Mouse (Mus musculus): ENCODE measurements around the gene Map4k2. TPM values are rescaled to one million over a fixed set of nuclear protein-coding genes. Genes with fewer than 3 reads are reported as not detected.

Map4k2 gene
- polyA plus RNA-seq, 1 experiment from 2014 or later = 6.8 TPM

DNA sequence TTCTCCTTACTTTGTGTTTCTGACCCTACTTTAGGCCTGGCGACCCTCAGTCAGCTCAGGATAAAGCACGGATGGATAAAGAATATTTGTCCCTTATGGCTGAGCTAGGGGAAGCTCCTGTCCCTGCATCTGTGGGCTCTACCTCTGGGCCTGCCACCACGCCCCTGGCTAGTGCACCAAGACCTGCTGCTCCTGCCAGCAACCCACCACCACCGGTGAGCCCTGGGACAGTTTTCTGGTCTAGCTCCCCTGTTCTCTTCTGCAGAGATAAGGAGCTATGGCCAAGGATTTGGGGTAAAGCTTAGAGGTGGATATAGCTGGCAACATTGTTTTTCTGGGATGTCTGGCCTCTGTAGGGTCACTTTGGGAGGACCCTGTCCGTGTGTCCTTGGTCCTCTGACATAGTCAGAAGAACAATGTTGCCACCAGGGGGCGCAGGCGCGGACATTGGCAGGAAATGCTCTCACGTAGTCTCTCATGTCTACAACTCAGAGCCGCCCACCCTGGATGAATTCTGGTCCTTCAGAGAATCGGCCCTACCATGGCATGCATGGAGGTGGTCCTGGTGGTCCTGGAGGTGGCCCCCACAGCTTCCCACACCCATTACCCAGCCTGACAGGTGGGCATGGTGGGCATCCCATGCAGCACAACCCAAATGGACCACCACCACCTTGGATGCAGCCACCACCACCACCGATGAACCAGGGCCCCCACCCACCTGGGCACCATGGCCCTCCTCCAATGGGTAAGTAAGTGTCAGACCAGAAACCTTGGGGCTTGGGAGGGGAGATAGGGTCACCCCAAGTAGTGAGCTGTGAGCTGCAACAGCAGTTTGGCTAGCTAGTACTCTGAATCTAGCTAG lies 32.8 kb downstream of the Map4k2 start:
- peaks cover 80% of the 10 kb centered on the region for H3K36me3 ChIP-seq (ENCODE audit: inconsistent target)
- H3K27ac ChIP-seq = no peak overlapping the region
- peaks cover 57% of the 10 kb centered on the region for H3K79me2 ChIP-seq (ENCODE audit: inconsistent target)
- 52% methylated on average over 12 of the region's 12 CpGs for WGBS (ENCODE audit: missing documents)
- H3K4me3 ChIP-seq (ENCODE audit: inconsistent target) = no peak overlapping the region

DNA sequence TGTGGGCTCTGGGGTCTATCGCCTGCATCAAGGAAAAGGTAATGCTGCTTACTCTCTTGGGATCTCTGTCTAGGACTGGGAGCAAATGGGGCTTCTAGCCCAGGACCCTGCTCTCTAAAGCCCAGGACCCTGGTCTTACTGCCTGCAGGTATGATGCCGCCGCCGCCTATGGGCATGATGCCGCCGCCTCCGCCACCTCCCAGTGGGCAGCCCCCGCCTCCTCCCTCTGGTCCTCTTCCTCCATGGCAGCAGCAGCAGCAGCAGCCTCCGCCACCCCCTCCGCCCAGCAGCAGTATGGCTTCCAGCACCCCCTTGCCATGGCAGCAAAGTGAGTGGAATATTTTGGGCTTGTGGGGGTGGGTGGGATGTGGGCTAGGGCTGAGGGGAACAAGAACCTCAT lies 33.6 kb downstream of the Map4k2 start:
- Histone ChIP-seq H3K27ac (no peak overlapping the region), H3K36me3 (ENCODE audit: inconsistent target) (peaks cover 74% of the 10 kb centered on the region), H3K79me2 (ENCODE audit: inconsistent target) (peaks cover 49% of the 10 kb centered on the region), H3K4me3 (ENCODE audit: inconsistent target) (no peak overlapping the region)
- WGBS (ENCODE audit: missing documents) = 96% methylated on average over 8 of the region's 10 CpGs

DNA sequence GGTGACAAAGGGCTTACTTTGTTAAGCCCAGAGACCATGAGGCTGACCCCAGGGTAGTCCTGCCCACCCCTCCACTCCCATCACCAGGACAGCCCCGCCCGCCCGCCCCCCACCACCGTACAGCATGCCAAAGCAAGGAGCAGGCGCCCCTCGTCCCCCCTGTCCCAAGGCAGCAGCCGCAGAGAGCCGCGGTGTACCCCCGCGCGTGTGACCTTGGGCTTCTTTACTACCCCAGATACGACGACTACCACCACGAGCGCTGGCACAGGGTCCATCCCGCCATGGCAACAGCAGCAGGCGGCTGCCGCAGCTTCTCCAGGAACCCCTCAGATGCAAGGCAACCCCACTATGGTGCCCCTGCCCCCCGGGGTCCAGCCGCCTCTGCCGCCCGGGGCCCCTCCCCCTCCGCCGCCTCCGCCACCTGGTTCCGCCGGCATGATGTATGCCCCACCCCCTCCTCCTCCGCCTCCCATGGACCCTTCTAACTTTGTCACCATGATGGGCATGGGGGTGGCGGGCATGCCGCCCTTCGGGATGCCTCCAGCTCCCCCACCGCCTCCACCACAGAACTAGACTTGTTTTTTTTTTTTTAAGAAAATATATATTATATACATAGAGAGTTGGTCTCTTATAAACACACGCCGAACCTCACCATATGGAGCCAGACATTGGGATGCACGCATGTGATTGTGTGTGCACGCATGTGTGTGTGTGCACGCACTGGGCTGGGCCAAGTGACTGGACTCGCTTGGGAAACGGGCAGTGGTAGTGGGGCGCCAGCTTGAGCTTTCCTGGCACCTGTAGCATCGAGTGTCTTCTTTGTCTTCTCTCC lies 34.7 kb downstream of the Map4k2 start:
- Histone ChIP-seq H3K79me2 (ENCODE audit: inconsistent target) (peaks cover 43% of the 10 kb centered on the region), H3K4me3 (ENCODE audit: inconsistent target) (no peak overlapping the region), H3K27ac (no peak overlapping the region), H3K36me3 (ENCODE audit: inconsistent target) (peaks cover 71% of the 10 kb centered on the region)
- WGBS (ENCODE audit: missing documents) = 94% methylated on average over 30 of the region's 42 CpGs

DNA sequence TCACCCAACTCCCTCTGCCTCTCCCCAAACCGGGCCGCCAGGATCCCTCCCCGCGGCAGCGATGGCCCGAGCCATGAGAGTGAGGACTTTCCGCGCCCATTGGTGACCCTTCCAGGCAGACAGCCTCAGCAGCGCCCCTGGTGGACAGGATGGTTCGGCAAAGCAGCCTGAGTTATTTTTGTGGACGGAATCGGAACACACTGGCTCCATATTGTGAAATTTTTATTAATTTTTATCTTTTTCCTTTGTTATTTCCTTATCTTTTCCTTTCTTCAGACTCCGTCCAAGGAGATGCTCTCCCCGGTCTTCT lies 35.3 kb downstream of the Map4k2 start:
- peaks cover 65% of the 10 kb centered on the region for H3K36me3 ChIP-seq (ENCODE audit: inconsistent target)
- peaks cover 37% of the 10 kb centered on the region for H3K79me2 ChIP-seq (ENCODE audit: inconsistent target)
- H3K4me3 ChIP-seq (ENCODE audit: inconsistent target) = no peak overlapping the region
- H3K27ac ChIP-seq = no peak overlapping the region
- WGBS (ENCODE audit: missing documents) = 91% methylated on average over 14 of the region's 14 CpGs

GRCm38 (mm10) chr19:6376643-6377042 lies 35.7 kb downstream of the Map4k2 start:
- H3K27ac ChIP-seq = no peak overlapping the region
- no peak overlapping the region for H3K4me3 ChIP-seq (ENCODE audit: inconsistent target)
- H3K36me3 ChIP-seq (ENCODE audit: inconsistent target) = peaks cover 61% of the 10 kb centered on the region
- 73% methylated on average over 2 of the region's 2 CpGs for WGBS (ENCODE audit: missing documents)
- peaks cover 33% of the 10 kb centered on the region for H3K79me2 ChIP-seq (ENCODE audit: inconsistent target)

GRCm38 (mm10) chr19:6377327-6378040 lies 36.5 kb downstream of the Map4k2 start:
- 96% methylated on average over 11 of the region's 11 CpGs for WGBS (ENCODE audit: missing documents)
- no peak overlapping the region for H3K4me3 ChIP-seq (ENCODE audit: inconsistent target)
- H3K79me2 ChIP-seq (ENCODE audit: inconsistent target) = peaks cover 25% of the 10 kb centered on the region; the same call in 1 of the 2 replicates
- H3K27ac ChIP-seq = no peak overlapping the region
- H3K36me3 ChIP-seq (ENCODE audit: inconsistent target) = peaks cover 52% of the 10 kb centered on the region

- Histone ChIP-seq H3K27ac (no peak overlapping the region), H3K36me3 (ENCODE audit: inconsistent target) (peaks cover 29% of the 10 kb centered on the region), H3K4me3 (ENCODE audit: inconsistent target) (no peak overlapping the region), H3K79me2 (ENCODE audit: inconsistent target) (no peaks in the 10 kb centered on the region; the same call in 1 of the 2 replicates)
- WGBS (ENCODE audit: missing documents) = 93% methylated on average over 9 of the region's 9 CpGs
Measured at GRCm38 (mm10) chr19:6380411-6381166, 39.7 kb downstream of the Map4k2 start.

DNA sequence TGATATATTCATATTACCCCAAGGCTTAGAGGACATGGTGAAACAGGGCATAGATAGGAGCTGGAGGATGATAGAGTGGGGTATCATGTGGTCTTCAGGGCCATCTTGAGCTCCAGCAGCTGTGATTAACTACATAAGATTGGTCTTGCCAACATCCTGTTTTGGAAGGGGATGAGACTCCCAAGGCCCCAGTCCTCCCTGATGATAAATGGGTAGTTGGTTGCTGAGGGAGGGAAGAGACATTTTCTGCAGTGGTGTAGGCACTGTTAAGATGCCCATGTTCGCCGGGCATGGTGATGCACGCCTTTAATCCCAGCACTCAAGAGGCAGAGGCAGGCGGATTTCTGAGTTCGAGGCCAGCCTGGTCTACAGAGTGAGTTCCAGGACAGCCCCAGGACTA lies 40.3 kb downstream of the Map4k2 start:
- Histone ChIP-seq H3K4me3 (ENCODE audit: inconsistent target) (no peak overlapping the region), H3K27ac (no peak overlapping the region), H3K36me3 (ENCODE audit: inconsistent target) (peaks cover 25% of the 10 kb centered on the region), H3K79me2 (ENCODE audit: inconsistent target) (no peaks in the 10 kb centered on the region; the same call in 1 of the 2 replicates)
- 94% methylated on average over 5 of the region's 5 CpGs for WGBS (ENCODE audit: missing documents)

GRCm38 (mm10) chr19:6382323-6382924 lies 41.5 kb downstream of the Map4k2 start:
- Histone ChIP-seq H3K79me2 (ENCODE audit: inconsistent target) (no peaks in the 10 kb centered on the region), H3K4me3 (ENCODE audit: inconsistent target) (no peak overlapping the region), H3K36me3 (ENCODE audit: inconsistent target) (peaks cover 13% of the 10 kb centered on the region; the same call in 1 of the 2 replicates), H3K27ac (no peak overlapping the region)
- 45% methylated on average over 4 of the region's 4 CpGs for WGBS (ENCODE audit: missing documents)

- WGBS (ENCODE audit: missing documents) = 48% methylated on average over 5 of the region's 5 CpGs
- Histone ChIP-seq H3K27ac (no peak overlapping the region), H3K36me3 (ENCODE audit: inconsistent target) (0 out of 2 replicates have a peak, but pooled peaks cover 5% of the 10 kb centered on the region), H3K4me3 (ENCODE audit: inconsistent target) (no peak overlapping the region), H3K79me2 (ENCODE audit: inconsistent target) (no peaks in the 10 kb centered on the region)
Measured at GRCm38 (mm10) chr19:6383470-6383869, 42.5 kb downstream of the Map4k2 start.

DNA sequence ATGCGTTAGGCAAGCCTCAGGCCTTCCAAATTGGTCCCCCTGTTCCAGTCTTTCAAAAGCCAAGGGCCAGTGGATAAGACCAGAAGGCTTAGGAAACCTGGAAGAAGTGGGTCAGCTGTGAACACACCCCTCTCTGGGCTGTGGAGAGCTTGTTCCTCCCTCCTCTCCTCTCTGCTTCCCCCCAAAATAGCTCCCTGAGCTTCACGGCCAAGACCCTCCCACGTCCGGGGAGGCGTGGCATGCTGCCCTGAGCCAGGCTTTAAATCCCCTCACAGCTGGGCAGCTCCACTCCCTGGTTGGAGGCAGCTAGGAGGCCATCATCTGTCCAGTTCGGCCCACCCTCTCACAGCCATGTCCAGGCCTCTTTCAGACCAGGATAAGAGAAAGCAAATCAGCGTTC lies 43.2 kb downstream of the Map4k2 start, which contains the start of gene Pygm:
TSS of gene Pygm (plus strand) at position 272 of the 400 bp plus-strand sequence.
- no peaks in the 10 kb centered on the region for H3K79me2 ChIP-seq (ENCODE audit: inconsistent target)
- H3K36me3 ChIP-seq (ENCODE audit: inconsistent target) = no peaks in the 10 kb centered on the region
- H3K27ac ChIP-seq = no peak within 1 kb of the TSS
- WGBS (ENCODE audit: missing documents) = 33% methylated on average over 7 of the region's 7 CpGs
- no peak within 1 kb of the TSS for H3K4me3 ChIP-seq (ENCODE audit: inconsistent target)

GRCm38 (mm10) chr19:6384954-6385353 lies 44.0 kb downstream of the Map4k2 start:
- WGBS (ENCODE audit: missing documents) = 74% methylated on average over 11 of the region's 11 CpGs
- Histone ChIP-seq H3K36me3 (ENCODE audit: inconsistent target) (no peaks in the 10 kb centered on the region), H3K27ac (no peak overlapping the region), H3K4me3 (ENCODE audit: inconsistent target) (no peak overlapping the region), H3K79me2 (ENCODE audit: inconsistent target) (no peaks in the 10 kb centered on the region)

DNA sequence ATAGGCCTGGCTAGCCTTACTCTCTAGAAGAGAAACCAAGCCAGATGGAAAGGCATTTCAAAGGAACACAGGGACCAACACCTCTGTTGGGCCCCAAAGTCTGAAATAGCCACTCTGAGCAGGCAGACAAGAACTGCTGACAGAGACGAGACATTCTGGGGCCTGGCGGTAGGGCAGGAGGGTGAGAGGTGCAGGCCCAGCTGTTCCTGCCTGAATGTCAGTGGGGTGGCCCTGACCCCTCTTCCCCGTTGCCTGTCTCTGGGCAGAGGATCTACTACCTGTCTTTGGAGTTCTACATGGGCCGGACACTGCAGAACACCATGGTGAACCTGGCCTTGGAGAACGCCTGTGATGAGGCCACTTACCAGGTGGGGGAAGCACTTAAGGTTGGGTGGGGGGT lies 44.5 kb downstream of the Map4k2 start:
- Histone ChIP-seq H3K79me2 (ENCODE audit: inconsistent target) (no peaks in the 10 kb centered on the region), H3K4me3 (ENCODE audit: inconsistent target) (no peak overlapping the region), H3K36me3 (ENCODE audit: inconsistent target) (no peaks in the 10 kb centered on the region), H3K27ac (no peak overlapping the region)
- WGBS (ENCODE audit: missing documents) = 95% methylated on average over 5 of the region's 5 CpGs
